Mouse (Mus musculus): ENCODE data around the gene Aff2. TPM values are rescaled to one million over a fixed set of nuclear protein-coding genes. Genes with fewer than 3 reads are reported as not detected.

Gene Aff2
- 8.9 and 10.3 TPM in 2 replicates for polyA plus RNA-seq (2014; fragmentation: Nextera tagmentation; extraction: Ambion mirVana)

- Histone ChIP-seq H3K4me2 (ENCODE audit: low read depth, low read length) (peak within 1 kb of the TSS; percentile 50), H3K4me3 (ENCODE audit: low read depth, low read length) (peak within 1 kb of the TSS; percentile 62), H3K27me3 (ENCODE audit: control insufficient read depth, insufficient read depth, low read length) (0 out of 2 replicates have a peak, but pooled peaks cover 2% of the 10 kb centered on the region), H3K36me3 (replicated peaks; ENCODE audit: control insufficient read depth, insufficient read depth, low read depth, low read length) (no peaks in the 10 kb centered on the region), H3K27ac (replicated peaks; ENCODE audit: low read depth, low read length) (0 out of 2 replicates have a peak within 1 kb of the TSS, but pooled peaks have one; percentile 28), H3K4me1 (ENCODE audit: control insufficient read depth, insufficient read depth, low read length) (no peaks in the 10 kb centered on the region), H3K9me3 (replicated peaks; ENCODE audit: control insufficient read depth, low read length) (no peaks in the 10 kb centered on the region), H3K9ac (replicated peaks; ENCODE audit: low read length) (peak within 1 kb of the TSS; percentile 65)
- ATAC-seq (replicated peaks; ENCODE audit: insufficient number of reproducible peaks, low FRiP score, low TSS enrichment, low read depth) (peak; percentile 88), DNase-seq (ENCODE audit: low spot score) (peak; percentile 57)
- WGBS: 12% methylated on average over 40 of the region's 79 CpGs
These were observed at the start of gene Aff2 for GRCm38 (mm10) chrX:69360238-69361054. Aff2 (plus strand) TSS chrX:69360294.

- no peaks in the 10 kb centered on the region for H3K36me3 ChIP-seq (replicated peaks; ENCODE audit: control insufficient read depth, insufficient read depth, low read depth, low read length)
- ATAC-seq (replicated peaks; ENCODE audit: insufficient number of reproducible peaks, low FRiP score, low TSS enrichment, low read depth): no peak
These were observed 22.8 kb upstream of the Aff2 start for GRCm38 (mm10) chrX:69337296-69337695.

GRCm38 (mm10) chrX:69355621-69356020 is 4.5 kb upstream of the Aff2 start:
- Histone ChIP-seq H3K9ac (replicated peaks; ENCODE audit: low read length) (no peak overlapping the region), H3K36me3 (replicated peaks; ENCODE audit: control insufficient read depth, insufficient read depth, low read depth, low read length) (no peaks in the 10 kb centered on the region), H3K4me3 (ENCODE audit: low read depth, low read length) (no peak overlapping the region), H3K27ac (replicated peaks; ENCODE audit: low read depth, low read length) (no peak overlapping the region), H3K27me3 (ENCODE audit: control insufficient read depth, insufficient read depth, low read length) (0 out of 2 replicates have a peak, but pooled peaks cover 2% of the 10 kb centered on the region), H3K4me1 (ENCODE audit: control insufficient read depth, insufficient read depth, low read length) (no peaks in the 10 kb centered on the region), H3K4me2 (ENCODE audit: low read depth, low read length) (no peak overlapping the region), H3K9me3 (replicated peaks; ENCODE audit: control insufficient read depth, low read length) (no peaks in the 10 kb centered on the region)
- no peak for DNase-seq (ENCODE audit: low spot score)
- ATAC-seq (replicated peaks; ENCODE audit: insufficient number of reproducible peaks, low FRiP score, low TSS enrichment, low read depth): no peak
- 65% methylated on average over 2 of the region's 2 CpGs for WGBS

More at GRCm38 (mm10) chrX:69337296-69337695, 22.8 kb upstream of the Aff2 start:
- H3K27me3 ChIP-seq (ENCODE audit: control insufficient read depth, insufficient read depth, low read length): no peaks in the 10 kb centered on the region
- H3K9me3 ChIP-seq (replicated peaks; ENCODE audit: control insufficient read depth, low read length): no peaks in the 10 kb centered on the region
- DNase-seq (ENCODE audit: low spot score): no peak
- H3K4me3 ChIP-seq (ENCODE audit: low read depth, low read length): no peak overlapping the region
- H3K4me1 ChIP-seq (ENCODE audit: control insufficient read depth, insufficient read depth, low read length): no peaks in the 10 kb centered on the region
- no peak overlapping the region for H3K9ac ChIP-seq (replicated peaks; ENCODE audit: low read length)
- no peak overlapping the region for H3K4me2 ChIP-seq (ENCODE audit: low read depth, low read length)
- no peak overlapping the region for H3K27ac ChIP-seq (replicated peaks; ENCODE audit: low read depth, low read length)

GRCm38 (mm10) chrX:69359360-69359759 is 734 bp upstream of the Aff2 start:
- Histone ChIP-seq H3K27me3 (ENCODE audit: control insufficient read depth, insufficient read depth, low read length) (0 out of 2 replicates have a peak, but pooled peaks cover 2% of the 10 kb centered on the region), H3K4me3 (ENCODE audit: low read depth, low read length) (no peak overlapping the region; the same call in 1 of the 2 replicates), H3K36me3 (replicated peaks; ENCODE audit: control insufficient read depth, insufficient read depth, low read depth, low read length) (no peaks in the 10 kb centered on the region), H3K4me1 (ENCODE audit: control insufficient read depth, insufficient read depth, low read length) (no peaks in the 10 kb centered on the region), H3K9ac (replicated peaks; ENCODE audit: low read length) (no peak overlapping the region), H3K9me3 (replicated peaks; ENCODE audit: control insufficient read depth, low read length) (no peaks in the 10 kb centered on the region), H3K4me2 (ENCODE audit: low read depth, low read length) (peak overlapping the region; percentile 50), H3K27ac (replicated peaks; ENCODE audit: low read depth, low read length) (no peak overlapping the region)
- ATAC-seq (replicated peaks; ENCODE audit: insufficient number of reproducible peaks, low FRiP score, low TSS enrichment, low read depth) (no peak), DNase-seq (ENCODE audit: low spot score) (no peak)
- WGBS: 26% methylated on average over 5 of the region's 5 CpGs

GRCm38 (mm10) chrX:69359885-69360237 is 233 bp upstream of the Aff2 start:
- DNase-seq (ENCODE audit: low spot score) (no peak), ATAC-seq (replicated peaks; ENCODE audit: insufficient number of reproducible peaks, low FRiP score, low TSS enrichment, low read depth) (peak; percentile 77)
- Histone ChIP-seq H3K4me2 (ENCODE audit: low read depth, low read length) (peak overlapping the region; percentile 50), H3K4me1 (ENCODE audit: control insufficient read depth, insufficient read depth, low read length) (no peaks in the 10 kb centered on the region), H3K9me3 (replicated peaks; ENCODE audit: control insufficient read depth, low read length) (no peaks in the 10 kb centered on the region), H3K9ac (replicated peaks; ENCODE audit: low read length) (no peak overlapping the region), H3K4me3 (ENCODE audit: low read depth, low read length) (peak overlapping the region; percentile 62), H3K27ac (replicated peaks; ENCODE audit: low read depth, low read length) (no peak overlapping the region), H3K36me3 (replicated peaks; ENCODE audit: control insufficient read depth, insufficient read depth, low read depth, low read length) (no peaks in the 10 kb centered on the region), H3K27me3 (ENCODE audit: control insufficient read depth, insufficient read depth, low read length) (0 out of 2 replicates have a peak, but pooled peaks cover 2% of the 10 kb centered on the region)
- WGBS: 21% methylated on average over 4 of the region's 4 CpGs

- Histone ChIP-seq H3K4me1 (ENCODE audit: control insufficient read depth, insufficient read depth, low read length) (no peaks in the 10 kb centered on the region), H3K9ac (replicated peaks; ENCODE audit: low read length) (peak overlapping the region; percentile 65), H3K27ac (replicated peaks; ENCODE audit: low read depth, low read length) (no peak overlapping the region), H3K9me3 (replicated peaks; ENCODE audit: control insufficient read depth, low read length) (no peaks in the 10 kb centered on the region), H3K4me2 (ENCODE audit: low read depth, low read length) (peak overlapping the region; percentile 50), H3K36me3 (replicated peaks; ENCODE audit: control insufficient read depth, insufficient read depth, low read depth, low read length) (no peaks in the 10 kb centered on the region), H3K27me3 (ENCODE audit: control insufficient read depth, insufficient read depth, low read length) (0 out of 2 replicates have a peak, but pooled peaks cover 2% of the 10 kb centered on the region), H3K4me3 (ENCODE audit: low read depth, low read length) (peak overlapping the region; percentile 62)
- WGBS: 20% methylated on average over 10 of the region's 10 CpGs
- no peak for DNase-seq (ENCODE audit: low spot score)
- ATAC-seq (replicated peaks; ENCODE audit: insufficient number of reproducible peaks, low FRiP score, low TSS enrichment, low read depth): no peak
These were observed 1.0 kb downstream of the Aff2 start for GRCm38 (mm10) chrX:69361055-69361558.

GRCm38 (mm10) chrX:69364198-69364597 is 4.1 kb downstream of the Aff2 start:
- Histone ChIP-seq H3K9ac (replicated peaks; ENCODE audit: low read length) (no peak overlapping the region), H3K27me3 (ENCODE audit: control insufficient read depth, insufficient read depth, low read length) (0 out of 2 replicates have a peak, but pooled peaks cover 2% of the 10 kb centered on the region), H3K4me3 (ENCODE audit: low read depth, low read length) (no peak overlapping the region), H3K4me1 (ENCODE audit: control insufficient read depth, insufficient read depth, low read length) (no peaks in the 10 kb centered on the region), H3K36me3 (replicated peaks; ENCODE audit: control insufficient read depth, insufficient read depth, low read depth, low read length) (no peaks in the 10 kb centered on the region), H3K27ac (replicated peaks; ENCODE audit: low read depth, low read length) (no peak overlapping the region), H3K4me2 (ENCODE audit: low read depth, low read length) (no peak overlapping the region; the same call in 1 of the 2 replicates), H3K9me3 (replicated peaks; ENCODE audit: control insufficient read depth, low read length) (no peaks in the 10 kb centered on the region)
- DNase-seq (ENCODE audit: low spot score): peak; percentile 53
- no peak; the same call in 1 of the 2 replicates for ATAC-seq (replicated peaks; ENCODE audit: insufficient number of reproducible peaks, low FRiP score, low TSS enrichment, low read depth)
- WGBS: 0% methylated on average over 2 of the region's 2 CpGs

GRCm38 (mm10) chrX:69373341-69373740 is 13.2 kb downstream of the Aff2 start:
- 43% methylated on average over 2 of the region's 2 CpGs for WGBS
- no peak overlapping the region for H3K9ac ChIP-seq (replicated peaks; ENCODE audit: low read length)
- no peaks in the 10 kb centered on the region for H3K27me3 ChIP-seq (ENCODE audit: control insufficient read depth, insufficient read depth, low read length)
- H3K36me3 ChIP-seq (replicated peaks; ENCODE audit: control insufficient read depth, insufficient read depth, low read depth, low read length): no peaks in the 10 kb centered on the region
- no peak overlapping the region for H3K4me2 ChIP-seq (ENCODE audit: low read depth, low read length)
- no peak overlapping the region for H3K4me3 ChIP-seq (ENCODE audit: low read depth, low read length)
- no peak overlapping the region for H3K27ac ChIP-seq (replicated peaks; ENCODE audit: low read depth, low read length)
- H3K4me1 ChIP-seq (ENCODE audit: control insufficient read depth, insufficient read depth, low read length): no peaks in the 10 kb centered on the region
- no peak for ATAC-seq (replicated peaks; ENCODE audit: insufficient number of reproducible peaks, low FRiP score, low TSS enrichment, low read depth)
- peak; percentile 59 for DNase-seq (ENCODE audit: low spot score)
- H3K9me3 ChIP-seq (replicated peaks; ENCODE audit: control insufficient read depth, low read length): no peaks in the 10 kb centered on the region
